Mouse (Mus musculus) frontal cortex, adult (tissue): ENCODE results near the gene Wdr70.
A peak's percentile ranks its signal among the peaks of the same experiment; 100 is the strongest.

Source experiments
- ATAC-seq: cut with Nextera tagmentation; 2 replicates; pipeline ENCODE4 v1.9.2; 2017; ENCODE audit warnings: mild to moderate bottlenecking, moderate library complexity, mixed read lengths; ENCODE audit not compliant: low TSS enrichment

Gene Wdr70

GRCm38 (mm10) chr15:8031211-8031610, 67.8 kb downstream of the Wdr70 start:
- ATAC-seq: 0 out of 2 replicates have a peak, but pooled peaks have one; percentile 5

- ATAC-seq: peak; percentile 98
These were observed 68.4 kb downstream of the Wdr70 start for GRCm38 (mm10) chr15:8030643-8031042.

- ATAC-seq: no peak
These were observed 71.5 kb downstream of the Wdr70 start for GRCm38 (mm10) chr15:8027503-8027902.

GRCm38 (mm10) chr15:8011418-8011817, 87.6 kb downstream of the Wdr70 start:
- ATAC-seq: peak; percentile 48

- no peak for ATAC-seq
These were observed 91.6 kb downstream of the Wdr70 start for GRCm38 (mm10) chr15:8007413-8007812.

- ATAC-seq: 0 out of 2 replicates have a peak, but pooled peaks have one; percentile 21
These were observed 93.0 kb downstream of the Wdr70 start for GRCm38 (mm10) chr15:8006056-8006455.

DNA sequence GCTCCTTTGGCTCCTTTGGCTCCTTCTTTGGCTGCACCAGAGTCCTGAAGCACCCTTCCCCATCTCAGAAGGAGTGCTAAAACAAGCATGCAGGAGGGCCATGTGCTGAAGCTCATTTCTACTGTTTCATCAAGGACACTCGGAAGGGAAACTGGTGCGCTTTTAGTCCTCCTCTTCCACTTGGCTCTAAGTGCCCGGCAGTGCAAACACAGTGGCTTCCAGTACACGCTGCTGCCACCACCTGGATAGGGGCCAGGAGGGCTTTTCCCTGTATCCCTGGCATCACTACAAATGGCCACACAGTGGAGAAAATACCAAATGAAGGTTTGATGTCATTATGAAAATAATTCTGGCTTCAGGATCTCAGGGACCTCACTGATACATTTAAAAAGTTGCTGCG, 93.5 kb downstream of the Wdr70 start:
- peak; percentile 53 for ATAC-seq

DNA sequence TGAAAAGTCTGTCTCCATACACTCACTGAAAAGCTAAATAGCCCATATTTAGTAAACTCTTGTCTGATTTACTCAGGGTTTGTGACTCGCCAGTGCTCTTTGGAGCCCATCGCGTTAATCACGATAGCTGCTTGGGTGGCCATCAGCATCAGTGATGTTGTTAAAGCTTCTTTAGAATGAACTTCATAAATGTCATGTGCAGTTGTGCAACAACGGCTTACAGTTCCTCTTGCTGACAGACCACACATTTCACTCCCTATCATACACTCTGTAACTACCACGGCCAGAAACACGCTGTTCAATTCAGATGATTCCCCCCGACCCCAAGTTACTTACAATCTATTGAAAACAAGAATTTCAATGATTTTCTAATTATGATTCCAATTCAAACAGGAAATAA, 95.2 kb downstream of the Wdr70 start:
- ATAC-seq: no peak

GRCm38 (mm10) chr15:7998843-7999546, 100.0 kb downstream of the Wdr70 start:
- ATAC-seq: no peak

GRCm38 (mm10) chr15:7998095-7998494, 100.9 kb downstream of the Wdr70 start:
- ATAC-seq: no peak

GRCm38 (mm10) chr15:7993721-7994120, 105.3 kb downstream of the Wdr70 start:
- peak; percentile 35 for ATAC-seq

DNA sequence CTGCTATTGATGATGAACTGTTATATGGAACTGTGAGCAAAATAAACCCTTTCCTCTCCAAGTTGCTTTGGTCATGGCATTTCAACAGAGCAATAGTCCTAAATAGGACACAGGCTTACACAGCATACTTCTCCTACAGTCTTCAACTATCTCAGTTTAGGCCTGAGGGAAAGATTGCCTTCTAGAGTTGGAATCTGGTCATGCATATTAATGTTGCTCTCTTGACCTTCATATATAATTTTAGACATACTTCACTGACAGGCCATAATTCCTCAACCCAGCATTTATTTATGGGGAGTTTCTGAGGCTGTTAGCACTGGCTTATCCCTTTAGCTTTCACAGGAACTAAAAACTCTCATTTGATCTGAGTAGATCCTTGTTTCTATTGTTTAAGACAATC, 108.9 kb downstream of the Wdr70 start:
- no peak for ATAC-seq

DNA sequence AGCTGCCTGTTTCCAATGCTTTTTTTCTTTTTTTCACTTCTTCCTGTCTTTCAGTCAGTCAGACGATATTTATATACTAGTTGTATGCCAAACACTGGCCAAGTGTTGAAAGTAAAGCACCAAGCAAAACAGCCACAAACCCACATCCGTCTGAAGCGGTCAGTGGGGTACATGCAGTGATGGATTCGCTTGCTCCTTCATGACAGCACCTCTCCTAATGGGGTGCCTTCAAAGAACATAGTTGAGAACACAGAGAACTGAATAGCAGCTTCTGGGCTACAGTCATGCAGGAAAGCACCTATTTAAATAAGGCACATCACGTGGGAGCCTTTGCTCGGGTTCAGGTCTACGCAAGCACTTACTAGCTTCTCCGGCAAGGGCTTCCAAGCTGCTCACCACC, 111.6 kb downstream of the Wdr70 start:
- ATAC-seq: no peak

- ATAC-seq: no peak
These were observed 112.7 kb downstream of the Wdr70 start for GRCm38 (mm10) chr15:7986274-7986673.

- no peak for ATAC-seq
These were observed 120.4 kb downstream of the Wdr70 start for GRCm38 (mm10) chr15:7978640-7979039.

DNA sequence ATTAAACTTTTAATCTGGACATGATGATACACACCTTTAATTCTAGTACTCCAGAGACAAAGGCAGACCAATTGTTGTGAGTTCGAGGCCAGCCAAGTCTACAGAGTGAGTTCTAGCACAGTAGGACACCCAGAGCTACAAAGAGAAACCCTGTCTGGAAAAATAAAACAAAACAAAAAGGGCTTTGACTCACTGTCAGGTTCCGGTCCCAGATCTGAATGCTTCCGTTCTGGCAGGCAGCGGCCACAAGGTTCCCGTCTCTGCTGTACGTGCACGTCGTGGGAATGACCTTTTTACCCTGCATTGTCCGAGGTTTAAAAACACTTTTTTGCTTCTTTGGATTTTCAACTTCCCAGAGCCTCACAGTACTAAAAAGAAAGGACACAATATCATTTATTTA, 122.2 kb downstream of the Wdr70 start:
- ATAC-seq: no peak

DNA sequence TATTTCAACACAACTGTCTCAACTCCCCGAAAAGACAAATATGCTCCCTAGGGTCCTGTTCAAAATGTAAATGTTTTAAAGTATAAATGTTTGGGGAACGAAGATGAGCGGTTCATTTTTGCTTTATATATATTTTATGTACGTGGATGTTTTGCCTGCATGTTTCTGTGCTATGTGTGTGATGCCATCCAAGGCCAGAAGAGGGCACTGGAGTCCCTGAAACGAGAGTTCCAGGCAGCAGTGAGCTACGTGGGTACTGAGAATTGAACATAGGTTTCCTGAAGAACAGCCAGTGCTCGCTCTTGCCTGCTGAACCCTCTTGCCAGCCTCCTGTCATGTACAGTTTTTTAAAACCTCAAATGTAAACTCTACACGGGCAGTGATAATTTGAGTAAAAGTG, 124.6 kb downstream of the Wdr70 start:
- no peak for ATAC-seq

DNA sequence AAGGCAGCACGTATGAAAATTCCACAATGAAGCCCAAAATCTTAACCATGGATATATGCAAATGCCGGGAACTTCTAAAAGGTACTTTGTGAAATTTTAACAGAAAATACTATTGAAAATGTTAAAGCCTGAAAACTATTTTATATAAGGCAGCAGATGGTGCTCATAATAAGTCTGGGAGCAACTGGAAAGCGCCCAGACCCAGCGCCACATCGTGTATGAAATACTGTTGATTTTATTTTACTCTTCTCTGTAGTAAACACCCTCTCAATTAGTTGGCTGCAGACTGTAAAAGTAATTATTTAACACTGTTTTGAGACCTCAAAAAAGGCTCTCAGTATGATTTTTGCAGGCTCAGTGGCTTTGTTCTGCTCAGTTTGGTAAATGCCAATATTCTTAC, 126.5 kb downstream of the Wdr70 start:
- ATAC-seq: peak; percentile 55; the same call in 1 of the 2 replicates

DNA sequence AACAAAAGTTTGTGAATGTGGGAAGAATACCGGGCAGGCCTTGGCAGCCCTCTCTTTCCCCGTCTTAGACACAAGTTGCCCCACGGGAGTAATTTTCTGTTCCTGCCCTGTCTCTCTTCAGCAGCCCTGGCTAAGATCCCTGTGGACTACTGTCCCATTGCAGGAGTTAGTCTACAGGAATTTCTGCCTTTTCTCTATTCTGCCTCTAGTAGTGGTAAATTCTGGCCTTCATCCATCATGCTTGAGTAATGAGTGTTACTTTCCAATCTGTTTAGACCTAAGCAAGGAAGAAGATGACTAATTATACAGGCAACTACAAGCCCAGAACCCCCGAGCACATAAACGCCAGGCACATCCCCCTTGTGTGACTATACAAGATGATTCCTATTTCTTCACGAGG, 136.2 kb downstream of the Wdr70 start:
- no peak for ATAC-seq

GRCm38 (mm10) chr15:7961489-7961888, 137.5 kb downstream of the Wdr70 start:
- no peak for ATAC-seq

- ATAC-seq: peak; percentile 93
These were observed 142.1 kb downstream of the Wdr70 start for GRCm38 (mm10) chr15:7956899-7957298.

GRCm38 (mm10) chr15:7950561-7950960, 148.4 kb downstream of the Wdr70 start:
- no peak for ATAC-seq

- no peak for ATAC-seq
These were observed 157.3 kb downstream of the Wdr70 start for GRCm38 (mm10) chr15:7941690-7942089.

GRCm38 (mm10) chr15:7935571-7936165, 163.3 kb downstream of the Wdr70 start:
- ATAC-seq: peak; percentile 32
